Mouse (Mus musculus): ENCODE results near the gene Syne2. TPM values are rescaled to one million over a fixed set of nuclear protein-coding genes. Genes with fewer than 3 reads are reported as not detected.
"Not testable (repeated sequence)": the region's sequence is repeated elsewhere in the genome, so short reads cannot be mapped to it uniquely, and the experiment has no call there.

The Syne2 gene
- polyA plus RNA-seq, 1 experiment from 2014 or later: 42.0 TPM

GRCm38 (mm10) chr12:76128831-76129230 is 310.9 kb downstream of the Syne2 start:
- Histone ChIP-seq H3K4me2 (no peak overlapping the region), H3K27ac (replicated peaks) (no peak overlapping the region), H3K9ac (replicated peaks) (no peak overlapping the region), H3K36me3 (no peaks in the 10 kb centered on the region), H3K4me3 (replicated peaks) (no peak overlapping the region), H3K9me3 (replicated peaks) (no peaks in the 10 kb centered on the region), H3K27me3 (replicated peaks) (no peaks in the 10 kb centered on the region), H3K4me1 (no peaks in the 10 kb centered on the region)
- no peak for ATAC-seq (ENCODE audit: low FRiP score)
- 88% methylated on average over 10 of the region's 10 CpGs for WGBS

- Histone ChIP-seq H3K4me3 (replicated peaks) (no peak overlapping the region), H3K27ac (replicated peaks) (no peak overlapping the region), H3K9ac (replicated peaks) (no peak overlapping the region), H3K27me3 (replicated peaks) (no peaks in the 10 kb centered on the region), H3K9me3 (replicated peaks) (no peaks in the 10 kb centered on the region), H3K4me2 (no peak overlapping the region), H3K36me3 (no peaks in the 10 kb centered on the region), H3K4me1 (no peaks in the 10 kb centered on the region)
- WGBS: 27% methylated on average over 4 of the region's 4 CpGs
- no peak for ATAC-seq (ENCODE audit: low FRiP score)
These were observed 312.3 kb downstream of the Syne2 start for GRCm38 (mm10) chr12:76130281-76130680.

- Histone ChIP-seq H3K4me1 (no peaks in the 10 kb centered on the region), H3K9me3 (replicated peaks) (no peaks in the 10 kb centered on the region), H3K27me3 (replicated peaks) (no peaks in the 10 kb centered on the region), H3K27ac (replicated peaks) (no peak overlapping the region), H3K4me2 (no peak overlapping the region), H3K36me3 (no peaks in the 10 kb centered on the region), H3K4me3 (replicated peaks) (no peak overlapping the region), H3K9ac (replicated peaks) (no peak overlapping the region)
- WGBS: 89% methylated on average over 6 of the region's 6 CpGs
- ATAC-seq (ENCODE audit: low FRiP score): no peak
These were observed 313.0 kb downstream of the Syne2 start for GRCm38 (mm10) chr12:76130891-76131290.

- Histone ChIP-seq H3K4me1 (0 out of 2 replicates have a peak, but pooled peaks cover 4% of the 10 kb centered on the region), H3K4me3 (replicated peaks) (no peak overlapping the region), H3K36me3 (no peaks in the 10 kb centered on the region), H3K27me3 (replicated peaks) (no peaks in the 10 kb centered on the region), H3K4me2 (no peak overlapping the region), H3K27ac (replicated peaks) (no peak overlapping the region), H3K9me3 (replicated peaks) (no peaks in the 10 kb centered on the region), H3K9ac (replicated peaks) (no peak overlapping the region)
- no peak for ATAC-seq (ENCODE audit: low FRiP score)
- 92% methylated on average over 4 of the region's 4 CpGs for WGBS
These were observed 314.7 kb downstream of the Syne2 start for GRCm38 (mm10) chr12:76132591-76132990.

- 84% methylated on average over 9 of the region's 9 CpGs for WGBS
- not testable (repeated sequence) for H3K9me3 ChIP-seq (replicated peaks); H3K9ac ChIP-seq (replicated peaks); H3K36me3 ChIP-seq; H3K4me3 ChIP-seq (replicated peaks); H3K4me1 ChIP-seq; H3K27ac ChIP-seq (replicated peaks); ATAC-seq (ENCODE audit: low FRiP score); H3K27me3 ChIP-seq (replicated peaks); H3K4me2 ChIP-seq
These were observed 315.1 kb downstream of the Syne2 start for GRCm38 (mm10) chr12:76133081-76133480.

- Histone ChIP-seq H3K4me3 (replicated peaks) (no peak overlapping the region), H3K9ac (replicated peaks) (no peak overlapping the region), H3K9me3 (replicated peaks) (no peaks in the 10 kb centered on the region), H3K27me3 (replicated peaks) (no peaks in the 10 kb centered on the region), H3K4me1 (0 out of 2 replicates have a peak, but pooled peaks cover 4% of the 10 kb centered on the region), H3K36me3 (no peaks in the 10 kb centered on the region), H3K4me2 (no peak overlapping the region), H3K27ac (replicated peaks) (no peak overlapping the region)
- ATAC-seq (ENCODE audit: low FRiP score): no peak
- 41% methylated on average over 6 of the region's 6 CpGs for WGBS
These were observed 318.8 kb downstream of the Syne2 start for GRCm38 (mm10) chr12:76136701-76137100.

- H3K4me1 ChIP-seq; H3K36me3 ChIP-seq; H3K27me3 ChIP-seq (replicated peaks); H3K9me3 ChIP-seq (replicated peaks); H3K27ac ChIP-seq (replicated peaks); ATAC-seq (ENCODE audit: low FRiP score): not testable (repeated sequence)
- Histone ChIP-seq H3K4me2 (peak overlapping the region; percentile 62), H3K4me3 (replicated peaks) (peak overlapping the region; percentile 33), H3K9ac (replicated peaks) (0 out of 2 replicates have a peak overlapping the region, but pooled peaks have one; percentile 30)
- 15% methylated on average over 30 of the region's 30 CpGs for WGBS
These were observed 334.5 kb downstream of the Syne2 start for GRCm38 (mm10) chr12:76152389-76152788.

Small RNAs within 50 kb of the gene (microRNA-seq; reads per million reads assigned to microRNA genes)
- 2.6 reads per million, percentile 9 among the genes with 10 or more reads in this experiment for gene Mir5101

Other genes with a start within 250 kb of the Syne2 start
- gene Ppp2r5e, start 221.9 kb upstream of the Syne2 start, polyA plus RNA-seq (2015; fragmentation: Nextera tagmentation; extraction: Ambion mirVana): 19.3 and 20.0 TPM in 2 replicates
- 5.2 and 7.2 TPM in 2 replicates for gene Wdr89, start 148.6 kb upstream of the Syne2 start, polyA plus RNA-seq (2015; fragmentation: Nextera tagmentation; extraction: Ambion mirVana)
- 11.6 and 13.8 TPM in 2 replicates for gene Sgpp1, start 82.4 kb upstream of the Syne2 start, polyA plus RNA-seq (2015; fragmentation: Nextera tagmentation; extraction: Ambion mirVana)